Mouse (Mus musculus) gastrocnemius, postnatal 4 days (tissue): Measurements from ENCODE around the gene Eif4ebp2. TPM values are rescaled to one million over a fixed set of nuclear protein-coding genes. Genes with fewer than 3 reads are reported as not detected.

ENCODE experiments used
- DNase-seq, 2 experiments: peaks; one replicate each; pipeline ENCODE4 v3.0.0; 2021 to 2022; ENCODE audit warnings: low spot score in 2 of 2, mixed read lengths in 2 of 2
- total RNA-seq, 2 experiments: library from RNA; stranded (reverse); gene quantifications; 2 replicates each; pipeline ENCODE4 v1.2.3; 2021

Gene Eif4ebp2
- total RNA-seq, 2 experiments from 2014 or later: 123 to 124 TPM

GRCm38 (mm10) chr10:61386284-61386683 is 66.2 kb downstream of the Eif4ebp2 start:
- DNase-seq: no peak

DNA sequence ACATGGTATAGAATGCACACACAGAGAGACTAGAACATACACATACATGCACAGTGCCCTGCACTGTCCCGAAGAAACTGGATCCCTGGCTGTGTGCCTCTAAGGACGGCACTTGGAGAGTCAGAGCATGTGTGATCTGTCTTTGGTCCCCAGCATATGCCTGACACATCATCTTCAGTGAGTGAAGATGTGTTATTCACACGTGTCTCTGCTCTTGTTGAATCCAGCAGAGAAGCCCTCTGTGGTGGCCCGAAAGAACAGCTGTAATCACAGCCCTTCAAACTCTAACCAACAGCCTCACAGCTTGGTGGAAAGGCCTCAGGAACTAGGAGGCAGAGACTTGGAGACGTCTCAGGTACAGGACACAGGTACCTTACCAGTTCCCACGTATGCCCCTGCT is 67.3 kb downstream of the Eif4ebp2 start:
- DNase-seq: no peak

DNA sequence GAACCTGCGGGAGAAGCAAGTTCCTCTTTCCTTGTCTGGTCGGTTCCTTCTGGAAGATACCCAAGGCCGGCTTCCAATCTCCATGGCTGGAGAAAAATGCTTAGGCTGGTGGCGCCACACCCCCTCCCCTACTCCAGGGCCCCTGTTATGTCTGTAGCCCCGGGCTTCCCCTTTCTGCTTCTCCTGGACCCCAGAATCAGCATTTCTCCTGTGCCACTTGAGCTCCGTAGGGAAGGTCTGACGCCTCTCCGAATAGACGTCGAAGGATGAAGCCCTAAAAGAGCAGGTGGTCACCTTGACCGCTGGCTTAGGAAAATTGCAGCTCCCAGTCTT is 68.8 kb downstream of the Eif4ebp2 start:
- no peak for DNase-seq

- DNase-seq: peak; percentile 66 to 79
These were observed 69.3 kb downstream of the Eif4ebp2 start, which contains the start of gene Pald1 for GRCm38 (mm10) chr10:61383021-61383714. TSS of gene Pald1 (minus strand) at chr10:61383530.

DNA sequence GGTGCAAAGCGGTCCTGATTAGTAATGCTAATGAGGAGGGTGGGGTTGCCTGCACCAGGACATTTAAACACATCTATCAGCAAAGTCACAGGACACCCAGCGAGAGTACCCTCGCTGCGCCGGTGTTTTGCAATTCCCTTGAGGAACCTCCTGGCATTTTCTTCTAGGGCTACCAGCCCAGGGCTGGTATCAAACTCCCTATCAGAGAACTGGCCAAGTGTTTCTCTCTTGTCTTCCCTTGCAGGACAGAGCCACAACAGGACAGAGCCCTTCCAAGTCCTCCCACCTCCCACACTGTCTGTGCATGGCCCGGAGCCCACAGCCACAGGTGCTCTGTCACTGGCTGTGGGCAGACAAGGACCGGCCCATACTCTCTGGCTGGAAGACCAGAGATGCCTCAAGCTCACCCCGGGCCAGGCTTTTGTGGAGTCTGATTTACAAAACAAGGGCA is 70.2 kb downstream of the Eif4ebp2 start:
- DNase-seq: no peak

DNA sequence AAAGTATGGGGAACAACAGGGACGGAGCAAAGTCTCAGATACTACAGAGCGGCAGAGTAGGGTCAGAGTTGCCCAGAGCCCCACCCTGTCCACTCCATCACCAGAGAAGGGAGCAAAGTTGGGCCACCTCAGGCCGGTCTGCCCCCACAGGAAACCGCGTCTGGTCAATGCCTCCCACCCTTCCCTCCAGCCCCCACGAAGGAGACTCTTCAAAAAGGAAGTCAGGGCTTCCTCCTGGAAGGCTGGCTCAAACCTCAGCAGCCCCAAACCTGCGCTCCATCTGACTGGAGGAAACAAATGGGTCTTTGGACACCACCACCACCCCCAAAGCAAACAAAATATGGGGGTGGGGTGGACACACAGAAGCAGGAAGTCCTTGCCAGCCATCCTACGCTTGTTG is 70.6 kb downstream of the Eif4ebp2 start:
- no peak for DNase-seq

DNA sequence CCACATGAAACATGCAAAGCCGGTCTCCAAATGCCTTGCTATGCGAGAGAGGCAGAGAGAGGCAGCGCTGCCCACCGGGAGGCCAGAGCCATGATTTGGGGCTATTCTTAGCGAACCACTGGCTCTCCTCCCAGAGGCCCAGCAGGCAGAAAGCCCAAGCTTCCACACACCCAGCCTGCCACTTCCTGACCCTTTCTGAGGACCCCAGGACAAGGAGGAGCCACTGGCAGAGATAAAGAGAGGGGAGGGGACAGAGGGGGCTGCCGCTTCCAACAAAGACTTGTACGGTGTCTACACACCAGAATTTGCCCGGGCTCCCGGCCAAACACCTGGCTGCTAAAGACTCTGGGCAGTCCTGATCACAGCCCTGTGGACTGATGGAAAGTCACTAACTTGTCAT is 72.3 kb downstream of the Eif4ebp2 start:
- DNase-seq: peak in 1 of 2 experiments; percentile 62

GRCm38 (mm10) chr10:61379340-61380040 is 73.0 kb downstream of the Eif4ebp2 start:
- no peak for DNase-seq

- no peak for DNase-seq
These were observed 73.8 kb downstream of the Eif4ebp2 start for GRCm38 (mm10) chr10:61378698-61379097.

Other genes with a start within 250 kb of the Eif4ebp2 start
- 10 to 100 TPM; 15.8 to 17.4 TPM for gene Adamts14, start 179.2 kb downstream of the Eif4ebp2 start, total RNA-seq
- not detected for gene Prf1, start 154.8 kb downstream of the Eif4ebp2 start, total RNA-seq
- 10 to 100 TPM; 32.1 to 35.9 TPM for gene Pald1, start 69.1 kb downstream of the Eif4ebp2 start, total RNA-seq
- under 1 TPM in 1 of 2 experiments, not detected in 1; 0.25 TPM for gene Nodal, start 34.7 kb downstream of the Eif4ebp2 start, total RNA-seq
- 10 to 100 TPM; 41.8 to 44.1 TPM for gene Lrrc20, start 23.1 kb upstream of the Eif4ebp2 start, total RNA-seq
- gene Npffr1, start 142.8 kb upstream of the Eif4ebp2 start, total RNA-seq: under 1 TPM in 1 of 2 experiments, not detected in 1; 0.07 TPM
- 10 to 100 TPM; 37.8 to 40.4 TPM for gene Ppa1, start 195.9 kb upstream of the Eif4ebp2 start, total RNA-seq
- gene Sar1a, start 227.6 kb upstream of the Eif4ebp2 start, total RNA-seq: 100 to 1,000 TPM; 179 to 184 TPM
- gene Tysnd1, start 242.9 kb upstream of the Eif4ebp2 start, total RNA-seq: 10 to 100 TPM; 23.0 to 24.4 TPM